Mouse (Mus musculus) megakaryocyte, embryonic 14.5 days (primary cell): ENCODE data around the gene Terb2.

ENCODE experiments used
- FLI1 ChIP-seq: IDR thresholded peaks from 2 replicates; pipeline ENCODE4 v1.6.1; 2012; ENCODE audit warnings: low read length, inconsistent platforms, mixed read lengths
- GATA1 ChIP-seq: IDR thresholded peaks from 3 replicates; pipeline ENCODE4 v1.6.1; 2012; ENCODE audit warnings: mixed read lengths, low read length, inconsistent platforms, borderline replicate concordance

DNA sequence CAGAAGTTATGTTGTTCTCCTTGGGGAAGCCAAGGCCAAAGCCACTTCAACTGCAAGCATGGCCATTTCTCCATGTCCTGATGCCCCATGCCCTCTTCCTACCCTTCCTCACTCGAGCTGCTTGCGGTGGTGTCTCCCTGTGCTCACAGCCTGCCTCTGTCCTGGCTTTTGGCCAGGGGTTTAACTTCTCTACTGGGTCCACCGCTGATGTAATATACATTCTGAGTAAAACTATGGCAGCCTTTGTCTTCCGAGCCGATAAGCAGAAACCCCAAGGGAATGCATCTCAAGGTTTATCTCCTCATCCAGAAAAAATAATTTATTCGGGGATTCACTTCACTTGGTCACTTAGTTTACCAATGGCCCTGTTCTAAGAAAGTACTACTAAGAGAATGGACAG lies 39.4 kb upstream of the Terb2 start:
- TF ChIP-seq GATA1 (no peak), FLI1 (no peak)
